Mouse (Mus musculus) bone marrow, adult 2 months (tissue): ENCODE data around the gene Zfp524.

ENCODE experiments used
- CTCF ChIP-seq: fragments of 200-500 bp; IDR thresholded peaks from 2 replicates; pipeline ENCODE4 v1.5.1; 2011; ENCODE audit warnings: low read length, control low read depth; ENCODE audit not compliant: control insufficient read depth, insufficient read depth
- POLR2A ChIP-seq: fragments of 200-500 bp; IDR thresholded peaks from 2 replicates; pipeline ENCODE4 v1.6.1; 2011; ENCODE audit warnings: low read depth, mild to moderate bottlenecking, control low read depth, low read length, borderline replicate concordance; ENCODE audit not compliant: control insufficient read depth

- TF ChIP-seq CTCF, result no peak
- no peak for TF ChIP-seq POLR2A
These were observed 19.6 kb downstream of the Zfp524 start, which contains the start of gene 4632433K11Rik for GRCm38 (mm10) chr7:5033818-5034217.
